Mouse (Mus musculus) left cerebral cortex, postnatal 36 days (tissue): ENCODE results near the gene Cacna2d3. TPM values are rescaled to one million over a fixed set of nuclear protein-coding genes. Genes with fewer than 3 reads are reported as not detected.

Source experiments
- DNase-seq, 2 experiments: peaks; one replicate each; pipeline ENCODE4 v3.0.0; 2021 to 2022; ENCODE audit warnings: low spot score in 2 of 2, mixed read lengths in 1 of 2
- intact Hi-C: fragments of 180-260 bp; cut with DNase I; formaldehyde crosslinking; loops from one replicate; pipeline ENCODE4 v1.15.1; 2025
- total RNA-seq, 2 experiments: library from RNA; stranded (reverse); gene quantifications; 2 replicates each; pipeline ENCODE4 v1.2.3; 2021

Cacna2d3 gene
- total RNA-seq, 2 experiments from 2014 or later, result 108 to 117 TPM

GRCm38 (mm10) chr14:28918871-28919270 lies 802.8 kb downstream of the Cacna2d3 start:
- intact Hi-C loops, result no loop called here
- DNase-seq, result no peak

DNA sequence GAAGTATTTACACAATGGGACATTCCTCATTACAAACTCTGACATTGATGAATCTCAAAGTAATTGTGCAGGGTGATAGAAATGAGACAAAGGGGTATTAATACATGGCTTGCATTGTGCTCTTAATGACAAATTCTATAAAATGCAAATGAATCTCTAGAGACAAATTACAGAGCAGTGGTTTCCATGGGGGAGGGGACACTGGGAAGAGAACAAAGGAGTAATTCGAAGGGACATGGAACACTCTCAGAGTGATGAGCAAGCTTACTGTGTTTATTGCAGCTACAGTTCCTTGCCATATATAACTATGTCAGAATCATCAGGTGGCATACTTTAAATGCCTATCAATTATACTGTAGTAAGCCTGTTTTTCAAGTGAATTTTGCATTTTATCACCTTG lies 806.7 kb downstream of the Cacna2d3 start:
- DNase-seq, result no peak
- intact Hi-C loops, result no loop called here

- intact Hi-C loops, result no loop called here
- DNase-seq, result peak in 1 of 2 experiments; percentile 6
These were observed 814.0 kb downstream of the Cacna2d3 start for GRCm38 (mm10) chr14:28907659-28908058.

DNA sequence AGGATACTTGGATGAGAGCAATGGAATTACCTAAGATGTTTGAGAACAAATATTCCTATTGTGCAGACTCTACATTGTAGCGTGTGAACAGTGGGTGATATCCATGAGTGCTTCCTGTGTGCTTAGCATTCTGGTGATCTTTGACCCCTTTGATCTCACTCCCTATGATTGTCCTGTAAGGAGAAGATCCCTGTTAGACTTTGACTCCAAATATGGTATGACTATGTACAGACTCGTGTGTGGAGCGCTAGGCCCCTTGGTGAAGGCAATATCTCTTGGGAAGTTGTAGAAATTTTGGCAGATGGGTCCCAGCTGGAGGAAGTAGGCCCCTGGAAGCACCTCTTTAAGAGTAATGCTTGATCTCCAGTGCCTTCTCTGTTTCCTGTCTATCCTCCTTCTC lies 829.1 kb downstream of the Cacna2d3 start:
- DNase-seq, result no peak
- intact Hi-C loops, result no loop called here

- intact Hi-C loops, result no loop called here
- no peak for DNase-seq
These were observed 834.3 kb downstream of the Cacna2d3 start for GRCm38 (mm10) chr14:28887373-28887772.

DNA sequence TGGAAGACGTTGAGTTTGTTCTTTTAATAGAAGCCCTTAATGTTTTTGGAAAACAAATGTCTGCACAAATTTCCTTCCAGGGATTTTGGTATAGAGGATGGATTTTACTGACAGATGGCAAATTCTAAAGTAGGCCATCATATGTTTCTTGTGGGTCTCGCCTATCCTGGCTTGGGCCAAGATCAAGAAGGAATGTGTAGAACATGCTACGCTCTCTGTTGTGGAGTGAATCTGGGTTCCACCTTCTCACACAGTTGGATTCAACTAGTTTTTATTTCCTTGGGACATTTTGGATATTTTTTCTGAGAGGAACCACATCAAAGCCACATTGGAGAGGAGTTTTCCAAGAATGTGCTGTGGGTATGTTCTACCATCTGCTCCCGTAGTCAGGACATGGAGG lies 835.0 kb downstream of the Cacna2d3 start:
- no peak for DNase-seq
- intact Hi-C loops, result no loop called here

DNA sequence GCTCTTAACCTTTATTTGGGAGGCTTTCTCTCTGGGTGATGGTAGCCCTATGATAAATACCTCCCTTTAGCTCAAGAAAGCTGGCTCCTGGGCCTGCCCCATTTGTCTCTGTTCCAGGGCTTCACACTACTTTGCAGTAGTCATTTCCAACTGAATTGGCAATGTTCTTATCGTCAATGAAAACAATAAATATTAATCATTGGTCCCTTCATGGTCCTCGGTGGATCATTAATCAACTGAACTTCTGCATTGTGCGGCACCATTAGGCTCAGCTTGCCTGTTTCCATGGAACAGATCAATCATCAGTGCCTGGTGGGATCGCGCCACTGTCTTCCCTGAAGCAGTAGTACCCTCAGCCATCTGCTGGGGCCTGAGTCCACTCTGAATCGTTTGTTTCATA lies 850.7 kb downstream of the Cacna2d3 start:
- no peak for DNase-seq
- intact Hi-C loops, result no loop called here

DNA sequence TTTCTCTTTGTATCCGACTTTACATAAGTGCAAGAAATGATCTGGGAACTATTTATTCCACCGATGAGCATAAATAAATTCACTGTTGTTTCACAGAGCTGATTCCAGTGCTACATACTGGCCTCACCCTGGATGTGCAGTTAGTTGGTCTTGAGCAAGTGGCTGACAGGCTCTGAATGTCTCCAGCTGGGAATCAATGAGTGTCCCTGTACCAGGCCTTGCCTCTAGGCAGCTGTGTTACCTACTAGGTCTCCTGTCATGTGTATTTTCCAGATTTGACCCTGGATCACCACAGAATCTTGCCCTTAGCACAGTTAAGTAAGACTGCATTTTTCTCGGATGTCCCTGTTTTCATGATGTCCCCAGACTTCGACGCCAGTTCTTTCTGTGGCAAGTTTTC lies 851.3 kb downstream of the Cacna2d3 start:
- intact Hi-C loops, result no loop called here
- DNase-seq, result no peak

- no peak for DNase-seq
- intact Hi-C loops, result no loop called here
These were observed 856.7 kb downstream of the Cacna2d3 start for GRCm38 (mm10) chr14:28864925-28865324.

DNA sequence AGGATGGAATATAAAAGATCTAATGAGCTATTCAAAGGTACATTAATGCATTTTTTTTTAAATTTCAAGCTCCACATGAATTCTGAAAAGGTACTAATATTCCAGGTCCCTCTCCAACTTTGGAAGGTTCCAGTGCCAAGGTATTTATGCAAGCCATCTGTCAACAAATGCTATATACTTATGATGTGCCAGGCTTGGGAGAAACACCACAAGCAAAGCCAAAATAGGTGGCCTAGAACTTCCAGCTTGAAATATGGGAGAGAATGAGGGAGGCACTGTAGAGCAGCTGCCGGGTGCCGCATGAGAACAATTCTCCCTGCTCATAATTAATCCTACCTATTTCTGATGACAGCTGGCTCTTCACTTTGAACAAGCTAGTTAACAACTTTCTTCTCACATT lies 860.5 kb downstream of the Cacna2d3 start:
- intact Hi-C loops, result no loop called here
- DNase-seq, result no peak

Other genes with a start within 250 kb of the Cacna2d3 start
- gene Selenok, start 246.4 kb upstream of the Cacna2d3 start, total RNA-seq, result 100 to 1,000 TPM; 119 to 143 TPM